ENCODE assay signal across 24 mouse cellular contexts in genomic region chr1:107946204-107946939, GRCm38 (mm10).
A peak's percentile ranks its signal among the peaks of the same experiment; 100 is the strongest.
DNase-seq lines count a peak whose midpoint lies in the region; ATAC-seq and TF ChIP-seq lines count a peak whose summit lies in the region.
"Had no signal": no experiment of that assay in that cellular context is flagged by ENCODE, and none has a peak within 500 bp of the region (broad histone marks: within the 10 kb centered on the region; RNA-seq: fewer than 3 reads in every experiment).

No protein-coding gene starts in this region.

- peaks cover 4% of the 10 kb centered on the region for H3K4me1 ChIP-seq in forebrain, embryonic 12.5 days
- peaks cover 15% of the 10 kb centered on the region for H3K4me1 ChIP-seq in forebrain, embryonic 10.5 days
- H3K4me1 ChIP-seq in embryonic fibroblast, embryonic 13.5 days (ENCODE audit: control insufficient read depth, insufficient read depth, low read length): no peaks in the 10 kb centered on the region
- H3K4me1 ChIP-seq: embryonic facial prominence, embryonic 13.5 days; hindbrain, embryonic 12.5 days; hindbrain, embryonic 15.5 days had no signal

- H3K36me3 ChIP-seq in forebrain, embryonic 12.5 days (replicated peaks): no peaks in the 10 kb centered on the region
- no peaks in the 10 kb centered on the region for H3K36me3 ChIP-seq in forebrain, embryonic 10.5 days (replicated peaks)
- H3K36me3 ChIP-seq: embryonic facial prominence, embryonic 13.5 days; hindbrain, embryonic 12.5 days; hindbrain, embryonic 15.5 days had no signal

- H3K27me3 ChIP-seq in forebrain, embryonic 12.5 days: no peaks in the 10 kb centered on the region
- no peaks in the 10 kb centered on the region for H3K27me3 ChIP-seq in forebrain, embryonic 10.5 days (ENCODE audit: poor library complexity, severe bottlenecking)
- H3K27me3 ChIP-seq in Patski: no peaks in the 10 kb centered on the region
- H3K27me3 ChIP-seq: embryonic facial prominence, embryonic 13.5 days; hindbrain, embryonic 12.5 days; hindbrain, embryonic 15.5 days had no signal

- in situ Hi-C loops in Patski (cut with MboI; ENCODE audit: low pct_unique_long_range_greater_than_20kb): no loop called here

- CTCF ChIA-PET in Patski (lab: Charles Lee): interaction anchor here (1.4 kb wide), 1 partner anchor 13 kb away, joined by 5 read pairs; no protein-coding TSS in a partner anchor

- POLR2A ChIA-PET in Patski (lab: Charles Lee): no interaction called here

- no peak overlapping the region for H3K4me3 ChIP-seq in forebrain, embryonic 12.5 days (replicated peaks)
- H3K4me3 ChIP-seq in forebrain, embryonic 10.5 days: no peak overlapping the region
- no peak overlapping the region for H3K4me3 ChIP-seq in embryonic fibroblast, embryonic 13.5 days (ENCODE audit: insufficient read depth, low read length)
- H3K4me3 ChIP-seq: embryonic facial prominence, embryonic 13.5 days; erythroblast, embryonic 14.5 days; gastrocnemius, adult 2 months; hindbrain, embryonic 12.5 days; hindbrain, embryonic 15.5 days had no signal

- H3K27ac ChIP-seq in forebrain, embryonic 12.5 days: no peak overlapping the region
- H3K27ac ChIP-seq in forebrain, embryonic 10.5 days: no peak overlapping the region
- H3K27ac ChIP-seq in embryonic fibroblast, embryonic 13.5 days (ENCODE audit: insufficient read depth, low read length): peak overlapping the region; percentile 18; the same call in 1 of the 2 replicates
- H3K27ac ChIP-seq: embryonic facial prominence, embryonic 13.5 days; gastrocnemius, adult 2 months; hindbrain, embryonic 12.5 days; hindbrain, embryonic 15.5 days had no signal

- no peak for DNase-seq in forebrain, embryonic 10.5 days (ENCODE audit: extremely low spot score, low spot score)
- DNase-seq in Muller cell, postnatal 12 days (ENCODE audit: inconsistent ontology term): peak; percentile 75
- DNase-seq in Patski (ENCODE audit: low read depth, low spot score): no peak
- no peak for DNase-seq in c-Kit-positive CD71-positive TER-119-positive erythroid progenitor cells, embryonic 14.5 days (ENCODE audit: low spot score)
- no peak for DNase-seq in cerebellum, adult 11-12 months
- no peak for DNase-seq in layer of hippocampus, postnatal 25 days (ENCODE audit: extremely low spot score in 1 of 2, low spot score in 1 of 2)
- DNase-seq: adrenal gland, adult 2 months; adrenal gland, postnatal 14 days; cerebellum, adult 2 months; cerebellum, adult 9-11 months; cerebellum, postnatal 25 days; gastrocnemius, adult 2 months; gastrocnemius, postnatal 14 days; heart, adult 11 months; kidney, adult 2 months had no signal

- peak; percentile 78; the same call in 1 of the 2 replicates for ATAC-seq in forebrain, embryonic 12.5 days (ENCODE audit: low FRiP score)
- peak; percentile 31 for ATAC-seq in Patski
- ATAC-seq: CD4-positive, CD25-positive, alpha-beta regulatory T cell, adult 4 months; intestine, postnatal 0 days had no signal

- no peak overlapping the region for H3K9ac ChIP-seq in forebrain, embryonic 12.5 days
- H3K9ac ChIP-seq: embryonic facial prominence, embryonic 13.5 days; hindbrain, embryonic 12.5 days; hindbrain, embryonic 15.5 days had no signal

- H3K9me3 ChIP-seq in forebrain, embryonic 12.5 days: no peaks in the 10 kb centered on the region
- H3K9me3 ChIP-seq in forebrain, embryonic 10.5 days: no peaks in the 10 kb centered on the region
- H3K9me3 ChIP-seq: embryonic facial prominence, embryonic 13.5 days; hindbrain, embryonic 12.5 days; hindbrain, embryonic 15.5 days had no signal

- no peak for TF ChIP-seq CTCF in Patski (IDR thresholded peaks at IDR 0.05)
- no peak for TF ChIP-seq CTCF in embryonic fibroblast, embryonic 13.5 days (IDR thresholded peaks at IDR 0.05; ENCODE audit: borderline replicate concordance, insufficient read depth, low read length)

- WGBS in forebrain, embryonic 12.5 days: 43% methylated on average over 1 of the region's 1 CpGs
- 81% methylated on average over 1 of the region's 1 CpGs for WGBS in forebrain, embryonic 10.5 days

- TF ChIP-seq POLR2A in embryonic fibroblast, embryonic 13.5 days (IDR thresholded peaks at IDR 0.05; ENCODE audit: low read depth, low read length): no peak

- H3K4me2 ChIP-seq in forebrain, embryonic 12.5 days: no peak overlapping the region
- H3K4me2 ChIP-seq: embryonic facial prominence, embryonic 13.5 days; heart, embryonic 11.5 days; hindbrain, embryonic 12.5 days; hindbrain, embryonic 15.5 days had no signal
